Comparison of ENCODE assay signal across 9 mouse cellular contexts in the genomic region with DNA sequence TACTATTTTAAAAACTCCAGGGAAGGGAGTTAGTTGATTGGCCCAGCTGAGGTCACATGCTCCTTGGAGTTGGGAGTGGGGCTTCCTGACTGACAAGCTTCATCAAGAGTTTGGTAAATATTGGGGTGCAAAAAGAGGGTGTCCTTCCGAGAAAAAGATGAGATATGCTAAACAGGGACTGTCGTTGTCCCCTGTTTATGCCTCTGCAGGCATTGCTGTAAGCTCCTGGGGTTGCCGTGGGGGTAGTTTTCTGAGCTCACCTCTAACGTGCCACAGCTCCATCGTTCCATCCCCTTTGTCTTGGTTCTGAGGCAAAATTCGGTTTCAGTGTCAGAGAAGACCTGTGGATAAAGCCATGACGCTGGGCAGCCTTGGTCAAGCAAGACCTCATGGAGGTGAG. TPM values are rescaled to one million over a fixed set of nuclear protein-coding genes. Genes with fewer than 3 reads are reported as not detected.
DNase-seq lines count a peak whose midpoint lies in the region; ATAC-seq and TF ChIP-seq lines count a peak whose summit lies in the region.
"Had no signal": no experiment of that assay in that cellular context is flagged by ENCODE, and none has a peak within 500 bp of the region (broad histone marks: within the 10 kb centered on the region; RNA-seq: fewer than 3 reads in every experiment).

A gene (plus strand): TSS at position 301 of the 400 bp plus-strand sequence.

- H3K4me2 ChIP-seq in embryonic facial prominence, embryonic 12.5 days (replicated peaks), result no peak within 1 kb of the TSS
- no peak within 1 kb of the TSS for H3K4me2 ChIP-seq in hindbrain, embryonic 11.5 days (replicated peaks; ENCODE audit: low read depth, low read length)

- 83% methylated on average over 7 of the region's 7 CpGs for WGBS in embryonic facial prominence, embryonic 12.5 days
- WGBS in hindbrain, embryonic 11.5 days, result 79% methylated on average over 7 of the region's 7 CpGs

- H3K36me3 ChIP-seq in embryonic facial prominence, embryonic 12.5 days, result no peaks in the 10 kb centered on the region
- H3K36me3 ChIP-seq in hindbrain, embryonic 11.5 days (ENCODE audit: control insufficient read depth, insufficient read depth, low read length), result no peaks in the 10 kb centered on the region

- no peak within 1 kb of the TSS for H3K4me3 ChIP-seq in left cerebral cortex, adult 2 months
- no peak within 1 kb of the TSS for H3K4me3 ChIP-seq in embryonic facial prominence, embryonic 12.5 days
- H3K4me3 ChIP-seq in hindbrain, embryonic 11.5 days (ENCODE audit: low read depth, low read length), result no peak within 1 kb of the TSS
- H3K4me3 ChIP-seq: megakaryocyte, embryonic 14.5 days had no signal

- no peak for ATAC-seq in embryonic facial prominence, embryonic 12.5 days (ENCODE audit: insufficient number of reproducible peaks, insufficient read depth, low FRiP score, low TSS enrichment)
- no peak for ATAC-seq in hindbrain, embryonic 11.5 days (ENCODE audit: low FRiP score)
- no peak for ATAC-seq in megakaryocyte progenitor cell, adult 5-6 weeks (replicated peaks; ENCODE audit: poor library complexity)
- no peak for ATAC-seq in granulocyte monocyte progenitor cell, adult 5-6 weeks (replicated peaks; ENCODE audit: poor library complexity, severe bottlenecking)

- no peaks in the 10 kb centered on the region for H3K9me3 ChIP-seq in embryonic facial prominence, embryonic 12.5 days
- H3K9me3 ChIP-seq in hindbrain, embryonic 11.5 days (ENCODE audit: control insufficient read depth, low read length), result no peaks in the 10 kb centered on the region
- H3K9me3 ChIP-seq: megakaryocyte, embryonic 14.5 days had no signal

- intact Hi-C loops in left cerebral cortex, adult 2 months (cut with DNase I), result no loop called here

- peaks cover 3% of the 10 kb centered on the region; the same call in 1 of the 2 replicates for H3K4me1 ChIP-seq in embryonic facial prominence, embryonic 12.5 days
- no peaks in the 10 kb centered on the region for H3K4me1 ChIP-seq in hindbrain, embryonic 11.5 days (replicated peaks; ENCODE audit: control insufficient read depth, insufficient read depth, low read length)

- TF ChIP-seq CTCF in left cerebral cortex, adult 2 months (IDR thresholded peaks at IDR 0.05), result no peak

- no peaks in the 10 kb centered on the region for H3K27me3 ChIP-seq in embryonic facial prominence, embryonic 12.5 days
- H3K27me3 ChIP-seq in hindbrain, embryonic 11.5 days (ENCODE audit: control insufficient read depth, insufficient read depth, low read length), result no peaks in the 10 kb centered on the region

- no peak for DNase-seq in left cerebral cortex, adult 2 months (ENCODE audit: extremely low spot score in 1 of 2, low spot score in 2 of 2)
- no peak for DNase-seq in left cerebral cortex, adult 11 months (ENCODE audit: low spot score)
- no peak for DNase-seq in hindbrain, embryonic 11.5 days (ENCODE audit: low spot score)
- DNase-seq in thymus, postnatal 0 days (ENCODE audit: low spot score), result no peak
- DNase-seq in kidney, adult 18-20 months, result no peak

- H3K27ac ChIP-seq in left cerebral cortex, adult 2 months, result no peak within 1 kb of the TSS
- H3K27ac ChIP-seq in embryonic facial prominence, embryonic 12.5 days, result no peak within 1 kb of the TSS
- no peak within 1 kb of the TSS for H3K27ac ChIP-seq in hindbrain, embryonic 11.5 days (ENCODE audit: low read depth, low read length)

- H3K9ac ChIP-seq in embryonic facial prominence, embryonic 12.5 days, result no peak within 1 kb of the TSS
- H3K9ac ChIP-seq in hindbrain, embryonic 11.5 days (ENCODE audit: low read depth, low read length), result no peak within 1 kb of the TSS

RNA-seq across cellular contexts. Expression of the gene that starts here (rescaled TPM):
- total RNA-seq in left cerebral cortex, adult 2 months (2021), result 100 to 1,000 TPM; 122 to 125 TPM
- 37.9 and 39.4 TPM in 2 replicates for polyA plus RNA-seq in embryonic facial prominence, embryonic 12.5 days (2016; fragmentation: Nextera tagmentation; extraction: Ambion mirVana)
- 73.0 and 80.4 TPM in 2 replicates for polyA plus RNA-seq in hindbrain, embryonic 11.5 days (2014; fragmentation: Nextera tagmentation; extraction: Ambion mirVana)
- total RNA-seq in megakaryocyte progenitor cell, adult 5-6 weeks (2015), result 3.5 and 11.1 TPM in 2 replicates
- total RNA-seq in megakaryocyte progenitor cell, adult 5-6 weeks (2017), result 6.6 and 19.9 TPM in 2 replicates
- polyA plus RNA-seq in thymus, postnatal 0 days (2015; fragmentation: Nextera tagmentation; extraction: Ambion mirVana), result 5.9 and 8.8 TPM in 2 replicates
- 5.6 and 8.7 TPM in 2 replicates for total RNA-seq in granulocyte monocyte progenitor cell, adult 5-6 weeks (2014; fragmentation: Nextera tagmentation)
- total RNA-seq in granulocyte monocyte progenitor cell, adult 5-6 weeks (2017), result 5.9 and 10.7 TPM in 2 replicates

Comparison
In these comparisons a context has a peak if more than half of its experiments do, and no peak if none do; other contexts are left out.
1. RNA of the gene that starts here (total RNA-seq): 122 to 125 TPM in left cerebral cortex, adult 2 months; 3.5 to 19.9 TPM in megakaryocyte progenitor cell, adult 5-6 weeks and 5.6 to 10.7 TPM in granulocyte monocyte progenitor cell, adult 5-6 weeks; every median in the first group is over 4 times any median in the second.